Mouse (Mus musculus) midbrain, embryonic 10.5 days (tissue): Measurements from ENCODE around the gene Grip1. TPM values are rescaled to one million over a fixed set of nuclear protein-coding genes. Genes with fewer than 3 reads are reported as not detected.

ENCODE experiments used
- DNase-seq: peaks from one replicate; pipeline ENCODE4 v3.0.0-alpha.2; 2017; ENCODE audit warnings: low spot score
- H3K27ac ChIP-seq: fragments of 300-500 bp; sonication (generic); replicated peaks from 2 replicates; pipeline ENCODE4 v1.5.1; 2016; ENCODE audit warnings: mild to moderate bottlenecking
- H3K27me3 ChIP-seq: fragments of 300-500 bp; sonication (generic); 2 replicates; pipeline ENCODE4 v1.6.1; 2016; ENCODE audit warnings: low read depth, mild to moderate bottlenecking; ENCODE audit not compliant: poor library complexity, severe bottlenecking
- H3K36me3 ChIP-seq: fragments of 300-500 bp; sonication (generic); 2 replicates; pipeline ENCODE4 v1.6.1; 2016; ENCODE audit warnings: mild to moderate bottlenecking, moderate library complexity
- H3K4me1 ChIP-seq: fragments of 300-500 bp; sonication (generic); 2 replicates; pipeline ENCODE4 v1.6.1; 2016
- H3K4me3 ChIP-seq: fragments of 300-500 bp; sonication (generic); 2 replicates; pipeline ENCODE4 v1.5.1; 2016; ENCODE audit warnings: mild to moderate bottlenecking, moderate library complexity
- H3K9me3 ChIP-seq: fragments of 300-500 bp; sonication (generic); replicated peaks from 2 replicates; pipeline ENCODE4 v1.6.1; 2016; ENCODE audit warnings: mild to moderate bottlenecking
- WGBS: fragments of 180-500 bp; shearing (Covaris S2); methylation state at CpG from one replicate; pipeline ENCODE4 v1.1.7; 2016; 5-methylcytosine and 5-hydroxymethylcytosine counted together
- polyA plus RNA-seq: library from polyadenylated mRNA; unstranded; fragments of >200 nt; fragmentation: Nextera tagmentation; extraction: Ambion mirVana; gene quantifications from 2 replicates; pipeline ENCODE4 v1.2.1, GENCODE M21; 2016

Gene Grip1
- polyA plus RNA-seq, 1 experiment from 2014 or later = 5.0 TPM

DNA sequence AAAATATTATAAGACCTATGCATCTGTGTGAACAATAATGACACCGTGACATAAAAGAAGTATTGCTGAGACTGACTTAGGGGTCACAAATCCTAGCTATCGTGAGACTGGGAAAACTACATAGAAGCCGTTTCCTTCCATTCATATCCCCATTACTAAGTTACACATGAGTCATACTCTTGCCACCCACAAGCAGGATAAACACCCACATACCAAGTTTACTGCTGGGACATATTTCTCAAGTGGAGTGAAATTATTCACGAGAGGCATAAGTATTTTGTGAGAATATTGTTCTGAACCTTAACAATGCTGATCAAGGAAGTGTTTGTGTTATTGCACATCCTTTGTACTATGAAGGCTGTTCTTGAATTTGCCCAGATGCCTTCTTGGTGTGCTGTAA, 252.7 kb downstream of the Grip1 start:
- H3K9me3 ChIP-seq = no peaks in the 10 kb centered on the region
- H3K27me3 ChIP-seq = no peaks in the 10 kb centered on the region
- H3K36me3 ChIP-seq = peaks cover 3% of the 10 kb centered on the region
- no peak overlapping the region for H3K4me3 ChIP-seq
- H3K4me1 ChIP-seq = no peaks in the 10 kb centered on the region
- no peak for DNase-seq
- no peak overlapping the region for H3K27ac ChIP-seq
- WGBS = 91% methylated on average over 4 of the region's 4 CpGs

GRCm38 (mm10) chr10:119706983-119707382, 253.4 kb downstream of the Grip1 start:
- WGBS = 92% methylated on average over 10 of the region's 10 CpGs
- DNase-seq = no peak
- no peak overlapping the region for H3K27ac ChIP-seq

DNA sequence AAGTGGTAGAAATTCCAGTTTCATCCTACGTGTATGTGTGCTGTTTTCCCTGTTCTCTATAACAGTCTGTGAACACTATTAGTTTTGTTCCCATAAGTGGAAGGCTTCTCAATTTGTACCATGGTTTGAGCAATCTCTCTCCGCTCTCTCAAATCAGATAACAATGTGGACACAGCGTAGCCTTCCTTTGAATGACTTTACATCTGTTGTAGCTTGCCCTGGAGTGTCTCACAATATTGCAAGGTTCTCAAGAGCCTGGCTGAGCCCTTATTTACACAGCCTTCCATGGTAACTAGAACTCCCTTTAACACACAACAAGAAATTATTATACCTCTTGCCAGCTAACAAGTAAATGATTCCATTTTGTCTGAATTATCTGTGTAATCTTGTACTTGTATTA, 268.3 kb downstream of the Grip1 start:
- DNase-seq = no peak
- Histone ChIP-seq H3K9me3 (no peaks in the 10 kb centered on the region), H3K27ac (no peak overlapping the region), H3K4me3 (no peak overlapping the region), H3K36me3 (no peaks in the 10 kb centered on the region), H3K27me3 (no peaks in the 10 kb centered on the region), H3K4me1 (peaks cover 37% of the 10 kb centered on the region)
- 74% methylated on average over 3 of the region's 3 CpGs for WGBS

More at GRCm38 (mm10) chr10:119706983-119707382, 253.4 kb downstream of the Grip1 start:
- H3K36me3 ChIP-seq = no peaks in the 10 kb centered on the region
- no peaks in the 10 kb centered on the region for H3K27me3 ChIP-seq
- no peaks in the 10 kb centered on the region for H3K9me3 ChIP-seq
- H3K4me3 ChIP-seq = no peak overlapping the region
- no peaks in the 10 kb centered on the region for H3K4me1 ChIP-seq

DNA sequence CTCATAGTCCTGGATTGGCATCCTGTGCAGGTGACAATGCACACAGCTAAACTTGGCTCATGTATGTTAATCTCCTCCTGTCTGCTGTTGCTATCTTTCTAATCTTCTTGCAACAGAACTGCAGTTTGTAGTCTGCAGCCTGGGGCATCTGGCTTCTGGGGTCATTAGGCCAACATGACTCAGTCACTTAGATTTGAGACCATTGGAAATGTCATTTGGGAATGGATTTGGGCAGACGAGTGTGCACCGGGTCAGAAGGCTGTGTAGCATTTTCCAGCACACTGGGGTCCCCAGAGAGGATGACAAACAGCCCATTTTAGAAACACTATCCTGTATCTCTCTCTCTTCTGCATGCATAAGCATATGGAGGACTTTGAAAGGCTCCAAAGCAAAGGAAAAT, 268.8 kb downstream of the Grip1 start:
- 53% methylated on average over 2 of the region's 2 CpGs for WGBS

GRCm38 (mm10) chr10:119723671-119724070, 270.0 kb downstream of the Grip1 start:
- DNase-seq = no peak
- Histone ChIP-seq H3K27me3 (no peaks in the 10 kb centered on the region), H3K27ac (no peak overlapping the region), H3K4me1 (peaks cover 37% of the 10 kb centered on the region), H3K4me3 (no peak overlapping the region), H3K36me3 (no peaks in the 10 kb centered on the region), H3K9me3 (no peaks in the 10 kb centered on the region)
- 79% methylated on average over 9 of the region's 9 CpGs for WGBS

More for the DNA sequence above, 268.8 kb downstream of the Grip1 start:
- Histone ChIP-seq H3K27ac (no peak overlapping the region), H3K36me3 (no peaks in the 10 kb centered on the region), H3K27me3 (no peaks in the 10 kb centered on the region), H3K9me3 (no peaks in the 10 kb centered on the region), H3K4me3 (no peak overlapping the region), H3K4me1 (peaks cover 37% of the 10 kb centered on the region)
- no peak for DNase-seq

GRCm38 (mm10) chr10:119725363-119725762, 271.7 kb downstream of the Grip1 start:
- H3K4me3 ChIP-seq = no peak overlapping the region
- H3K4me1 ChIP-seq = peaks cover 37% of the 10 kb centered on the region
- no peaks in the 10 kb centered on the region for H3K27me3 ChIP-seq
- H3K27ac ChIP-seq = no peak overlapping the region
- H3K36me3 ChIP-seq = no peaks in the 10 kb centered on the region
- 74% methylated on average over 5 of the region's 5 CpGs for WGBS
- DNase-seq = no peak
- no peaks in the 10 kb centered on the region for H3K9me3 ChIP-seq

GRCm38 (mm10) chr10:119725966-119726365, 272.3 kb downstream of the Grip1 start:
- WGBS = 82% methylated on average over 7 of the region's 7 CpGs

DNA sequence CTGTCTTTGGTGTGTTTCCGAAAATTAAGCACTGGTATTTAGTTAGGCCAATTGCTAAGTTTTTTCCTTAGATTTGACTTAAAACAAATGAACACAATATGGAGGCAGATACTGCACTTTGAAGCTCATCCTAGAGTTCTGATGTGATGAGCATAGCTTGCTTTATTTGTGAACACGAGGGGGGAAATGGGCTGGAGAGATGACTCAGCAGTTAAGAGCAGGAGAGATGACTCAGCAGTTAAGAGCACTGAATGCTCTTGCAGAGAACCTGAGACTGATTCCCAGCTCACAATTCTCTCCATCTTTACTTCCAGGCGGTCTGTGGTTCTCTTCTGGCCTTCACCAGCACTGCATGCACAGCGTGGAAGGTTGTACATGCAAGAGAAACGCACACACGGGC, 273.3 kb downstream of the Grip1 start:
- H3K27ac ChIP-seq = no peak overlapping the region
- no peak for DNase-seq
- H3K4me1 ChIP-seq = peaks cover 31% of the 10 kb centered on the region
- H3K4me3 ChIP-seq = no peak overlapping the region
- 88% methylated on average over 6 of the region's 6 CpGs for WGBS
- no peaks in the 10 kb centered on the region for H3K9me3 ChIP-seq
- H3K27me3 ChIP-seq = no peaks in the 10 kb centered on the region
- no peaks in the 10 kb centered on the region for H3K36me3 ChIP-seq

More at GRCm38 (mm10) chr10:119725966-119726365, 272.3 kb downstream of the Grip1 start:
- Histone ChIP-seq H3K9me3 (no peaks in the 10 kb centered on the region), H3K27ac (no peak overlapping the region), H3K4me3 (no peak overlapping the region), H3K4me1 (peaks cover 37% of the 10 kb centered on the region), H3K36me3 (no peaks in the 10 kb centered on the region), H3K27me3 (no peaks in the 10 kb centered on the region)
- no peak for DNase-seq

DNA sequence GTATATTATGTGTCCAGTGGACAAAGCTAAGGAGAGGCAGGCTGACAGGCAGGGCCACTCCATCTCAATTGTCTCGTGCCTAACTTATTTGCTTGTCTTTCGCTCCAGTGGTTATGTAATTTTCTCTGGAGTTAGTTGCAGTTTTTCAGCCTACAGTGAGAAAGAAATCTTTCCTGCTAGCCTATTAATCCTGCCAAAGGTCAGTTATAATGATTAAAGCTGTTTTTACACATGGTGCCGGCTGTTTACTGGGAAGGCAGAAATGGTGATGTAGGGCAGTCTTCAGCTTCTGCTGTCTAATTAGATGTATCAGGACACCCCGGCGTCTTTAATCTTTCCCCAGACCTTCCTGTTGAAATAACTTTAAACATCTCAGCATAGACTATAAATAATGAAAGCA, 276.6 kb downstream of the Grip1 start:
- 85% methylated on average over 5 of the region's 5 CpGs for WGBS
- H3K4me1 ChIP-seq = peaks cover 4% of the 10 kb centered on the region
- no peaks in the 10 kb centered on the region for H3K9me3 ChIP-seq
- no peak overlapping the region for H3K4me3 ChIP-seq
- H3K27ac ChIP-seq = no peak overlapping the region
- no peaks in the 10 kb centered on the region for H3K27me3 ChIP-seq
- H3K36me3 ChIP-seq = no peaks in the 10 kb centered on the region
- no peak for DNase-seq

- no peaks in the 10 kb centered on the region for H3K4me1 ChIP-seq
- H3K4me3 ChIP-seq = no peak overlapping the region
- H3K27me3 ChIP-seq = no peaks in the 10 kb centered on the region
- 88% methylated on average over 19 of the region's 19 CpGs for WGBS
- H3K27ac ChIP-seq = no peak overlapping the region
- no peaks in the 10 kb centered on the region for H3K9me3 ChIP-seq
- no peaks in the 10 kb centered on the region for H3K36me3 ChIP-seq
- DNase-seq = no peak
Observed at GRCm38 (mm10) chr10:119735011-119735992, 281.7 kb downstream of the Grip1 start.

GRCm38 (mm10) chr10:119739466-119739865, 285.8 kb downstream of the Grip1 start:
- DNase-seq = no peak
- Histone ChIP-seq H3K4me1 (no peaks in the 10 kb centered on the region), H3K9me3 (no peaks in the 10 kb centered on the region), H3K27ac (no peak overlapping the region), H3K4me3 (no peak overlapping the region), H3K27me3 (no peaks in the 10 kb centered on the region), H3K36me3 (no peaks in the 10 kb centered on the region)
- 89% methylated on average over 7 of the region's 7 CpGs for WGBS

GRCm38 (mm10) chr10:119742722-119743121, 289.1 kb downstream of the Grip1 start:
- Histone ChIP-seq H3K4me3 (no peak overlapping the region), H3K27me3 (no peaks in the 10 kb centered on the region), H3K9me3 (no peaks in the 10 kb centered on the region), H3K36me3 (no peaks in the 10 kb centered on the region), H3K4me1 (no peaks in the 10 kb centered on the region), H3K27ac (no peak overlapping the region)
- WGBS = 89% methylated on average over 8 of the region's 8 CpGs
- no peak for DNase-seq

- Histone ChIP-seq H3K9me3 (no peaks in the 10 kb centered on the region), H3K4me1 (peaks cover 7% of the 10 kb centered on the region; the same call in 1 of the 2 replicates), H3K27ac (no peak overlapping the region), H3K36me3 (no peaks in the 10 kb centered on the region), H3K27me3 (no peaks in the 10 kb centered on the region), H3K4me3 (no peak overlapping the region)
- no peak for DNase-seq
- WGBS = 89% methylated on average over 6 of the region's 6 CpGs
Observed at GRCm38 (mm10) chr10:119752361-119752798, 298.8 kb downstream of the Grip1 start.
